Mouse (Mus musculus): ENCODE measurements at regions not wholly inside any gene's neighbourhood (a gene's known extent, or its start where the extent isn't known, plus 50 kb on each side); places are given as distances from the start of the nearest gene placed in this dataset.

DNA sequence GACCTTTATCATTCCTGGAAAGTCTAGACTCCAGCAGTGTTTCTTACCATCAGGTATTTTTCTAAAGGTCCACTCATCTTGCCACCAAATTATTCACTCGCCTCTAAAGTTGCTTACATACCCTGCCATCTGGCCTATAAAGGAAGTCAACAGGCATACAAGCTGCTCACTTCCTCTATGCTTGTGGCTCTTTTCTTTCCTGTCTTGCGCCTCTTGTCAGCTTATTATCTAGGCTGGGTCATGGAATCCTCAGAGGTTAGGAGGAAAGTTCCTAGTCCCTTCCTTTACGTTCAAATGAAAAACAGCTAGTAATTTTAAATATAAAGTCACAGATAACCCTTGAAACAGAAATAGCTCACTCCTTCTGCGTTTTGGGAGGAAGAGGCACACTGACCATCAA lies 97.9 kb downstream of the Lipi start:
- DNase-seq, result no peak

DNA sequence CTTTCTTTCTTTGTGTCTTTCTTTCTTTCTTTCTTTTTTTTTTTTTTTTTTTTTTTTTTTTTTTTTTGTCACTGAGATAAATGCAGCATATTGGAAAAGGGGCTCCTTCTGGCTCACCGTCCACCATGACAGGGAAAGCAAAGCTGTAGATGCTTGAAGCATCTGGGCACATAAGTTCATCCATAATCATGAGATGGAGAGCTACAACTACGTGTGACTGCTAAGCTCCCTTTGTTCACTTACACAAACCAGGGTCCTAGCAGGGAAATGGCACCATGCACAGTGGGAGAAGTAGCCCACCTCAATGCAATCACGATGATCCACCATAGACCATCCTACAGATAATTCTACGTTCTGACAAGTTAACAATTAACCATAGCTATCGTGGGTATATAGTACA lies 102.0 kb downstream of the Lipi start:
- DNase-seq, result no peak

DNA sequence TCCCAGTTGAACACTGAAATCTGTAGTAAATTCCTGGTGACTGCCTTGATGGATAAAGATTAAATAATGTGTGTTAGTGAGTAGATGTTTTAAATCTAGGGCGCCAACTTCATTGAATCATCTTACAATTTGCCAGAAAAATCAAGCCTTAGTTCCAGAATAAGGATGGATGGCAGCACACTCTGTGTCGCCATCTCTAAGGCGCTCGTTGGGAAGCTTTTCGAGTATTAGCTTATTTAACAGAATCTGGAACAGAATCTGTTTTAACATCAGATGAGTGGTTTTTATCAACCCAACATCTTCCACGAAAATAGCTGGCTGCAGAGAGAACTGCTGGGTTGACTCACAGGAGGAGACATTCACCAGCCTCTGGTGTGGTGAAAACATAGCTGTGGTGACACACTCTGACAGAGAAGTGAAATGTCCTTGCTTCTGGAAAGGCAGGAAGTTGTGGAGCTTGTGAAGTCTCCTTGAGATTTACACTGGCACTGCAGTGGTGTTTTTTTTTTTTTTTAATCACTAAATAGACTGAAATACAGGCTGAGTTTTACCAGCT lies 120.4 kb downstream of the Lipi start:
- no peak for DNase-seq

DNA sequence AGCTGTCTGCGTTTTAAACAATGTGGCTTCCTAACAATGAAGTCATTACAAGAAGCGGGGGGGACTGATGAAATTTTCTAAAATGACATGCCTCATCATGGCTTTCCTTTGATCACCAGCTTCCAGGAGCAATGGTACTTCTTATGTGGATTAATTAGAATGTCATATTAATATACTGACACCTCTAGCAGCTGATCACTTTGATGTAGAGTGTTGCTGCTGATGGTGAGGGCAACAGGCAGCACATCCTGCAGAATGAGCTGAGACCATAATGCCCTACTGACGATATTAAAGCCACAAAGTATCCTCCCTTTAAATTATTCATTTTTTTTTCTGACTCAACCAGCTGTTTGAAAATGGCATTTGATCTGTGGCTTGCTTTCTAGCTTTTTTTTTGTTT lies 123.7 kb downstream of the Lipi start:
- DNase-seq, result no peak

DNA sequence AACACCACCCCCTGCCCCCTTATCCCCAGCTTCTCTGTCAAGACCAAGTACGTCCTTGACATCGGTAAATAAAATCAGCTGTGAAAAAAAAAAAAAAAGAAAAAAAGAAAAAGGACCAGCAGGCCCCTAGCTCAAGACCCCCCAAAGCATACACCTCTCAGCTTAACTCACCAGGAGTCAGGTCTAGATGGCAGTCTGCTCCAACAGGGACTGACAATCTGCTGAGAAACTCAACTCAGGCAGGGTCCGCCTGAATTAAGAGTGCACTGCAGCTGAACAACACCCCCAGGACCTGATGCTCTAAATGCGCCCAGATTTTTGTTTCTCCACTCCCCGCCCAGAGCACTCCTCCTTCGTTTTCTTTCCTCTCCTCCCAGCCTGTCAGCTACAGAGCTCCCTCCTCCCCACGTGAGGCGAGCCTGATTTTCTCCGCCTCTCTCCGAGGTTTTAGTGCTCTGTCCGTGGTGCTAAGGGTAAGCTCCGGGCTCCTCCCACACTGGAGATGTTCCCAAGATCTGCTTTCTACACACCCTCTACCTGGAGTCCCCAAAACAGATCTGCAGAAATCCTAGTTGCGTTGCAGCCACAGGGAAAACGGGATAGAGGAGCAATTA lies 138.9 kb downstream of the Lipi start:
- peak in 1 of 2 experiments; percentile 16 for DNase-seq

DNA sequence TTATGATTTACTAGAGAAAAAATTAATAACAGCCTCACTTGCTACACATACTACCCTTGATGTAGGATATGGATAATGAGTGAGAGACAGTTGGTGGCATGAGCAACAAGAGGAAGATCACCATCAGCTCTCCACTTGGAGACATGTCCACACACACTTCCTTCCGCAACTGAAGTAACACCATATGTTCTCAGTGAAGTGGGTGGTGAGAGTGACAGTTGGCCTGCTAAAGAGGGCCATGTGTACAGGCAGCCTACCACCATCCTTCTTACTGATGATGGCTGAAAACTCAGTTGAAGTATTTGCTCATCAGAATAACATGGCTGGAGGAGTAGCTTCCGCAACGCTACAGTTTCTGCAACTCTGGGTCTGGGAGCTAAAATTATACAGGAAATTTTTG lies 146.6 kb downstream of the Lipi start:
- no peak for DNase-seq

DNA sequence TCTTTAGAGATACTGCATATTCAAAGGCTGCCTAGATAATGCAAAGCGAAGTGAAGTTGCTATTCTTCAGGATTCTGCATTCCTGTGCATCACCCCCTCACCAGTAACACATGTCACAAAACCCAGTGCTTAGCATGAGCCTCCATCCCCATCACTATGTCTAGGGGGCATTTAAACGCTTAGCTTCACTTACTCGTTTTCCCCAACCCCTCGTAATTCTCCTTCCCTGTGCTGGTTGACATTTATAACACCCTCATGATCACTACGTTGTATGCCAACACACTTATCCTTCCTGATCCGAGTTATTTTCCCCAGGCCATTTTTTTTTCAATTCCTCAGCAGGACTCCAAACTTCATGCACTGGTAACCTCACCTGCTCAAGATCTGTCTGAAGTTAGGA lies 152.6 kb downstream of the Lipi start:
- no peak for DNase-seq

DNA sequence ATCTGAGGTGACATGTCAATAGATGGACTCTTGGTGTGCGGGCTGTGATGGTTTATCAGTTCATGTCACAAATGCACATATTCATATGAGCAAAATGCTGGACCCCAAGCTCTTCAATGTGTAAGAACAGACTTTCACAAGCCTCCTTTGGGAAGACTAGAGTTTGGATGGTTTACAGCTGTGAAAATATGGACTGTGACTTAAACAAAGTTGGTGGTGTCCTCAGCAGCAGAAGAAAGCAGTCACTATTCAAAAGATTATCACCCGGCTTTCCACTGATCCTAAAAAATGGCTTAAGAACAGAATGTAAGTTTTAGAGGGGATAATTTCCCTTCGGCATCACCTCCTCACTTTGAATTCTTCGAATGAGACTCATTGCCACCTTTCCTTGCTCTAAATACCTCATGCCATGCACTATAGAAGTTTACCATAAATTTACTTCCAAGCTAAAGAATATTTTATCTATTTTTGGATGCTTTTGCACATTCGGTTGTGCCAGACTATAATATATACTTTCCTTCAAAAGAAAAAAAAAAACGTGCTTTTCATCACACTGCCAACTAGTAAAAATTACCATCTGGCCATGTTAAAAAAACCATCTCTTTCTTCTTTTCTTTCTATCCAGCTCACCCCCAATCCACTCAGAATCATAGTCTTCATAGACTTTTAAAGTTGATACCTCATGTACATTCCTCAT lies 201.2 kb downstream of the Lipi start:
- no peak for DNase-seq

DNA sequence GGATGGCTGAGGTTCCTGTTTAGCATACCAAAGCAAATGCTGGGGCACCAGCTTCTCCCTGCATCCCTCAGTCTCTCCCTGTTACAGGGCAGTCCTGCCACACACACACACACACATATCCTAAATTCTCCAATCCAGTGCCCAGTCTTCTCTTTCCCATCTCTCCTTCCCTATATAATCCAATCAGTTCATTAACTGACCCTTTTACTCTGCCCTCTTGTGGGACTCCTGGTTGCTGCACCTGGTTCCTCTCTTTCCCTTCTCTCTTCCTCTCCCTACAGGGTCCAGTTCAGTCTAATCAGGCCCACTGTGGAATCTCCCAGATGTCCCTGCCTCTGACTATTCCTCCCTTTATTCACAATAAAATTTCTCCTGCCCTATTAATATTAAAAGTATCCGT lies 204.7 kb downstream of the Lipi start:
- no peak for DNase-seq

DNA sequence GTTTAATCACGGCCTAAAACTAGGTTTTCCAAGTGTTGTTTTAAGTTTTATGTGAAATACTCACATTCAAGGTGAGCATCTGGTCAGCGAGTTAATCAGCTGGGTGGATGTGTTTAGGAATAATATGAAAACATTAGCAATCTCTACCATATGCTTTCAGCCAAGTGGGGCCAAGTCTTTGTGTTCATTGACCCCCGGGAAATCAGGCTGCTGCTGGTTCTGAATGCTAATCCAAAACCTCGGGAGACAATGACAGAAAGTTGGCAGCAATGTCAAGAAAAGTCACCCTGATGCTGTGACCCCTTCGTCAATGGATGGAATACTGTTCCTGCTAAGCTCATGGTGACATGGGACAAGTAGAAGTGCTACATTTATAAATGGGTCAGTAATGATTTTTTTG lies 216.2 kb downstream of the Lipi start:
- DNase-seq, result no peak

DNA sequence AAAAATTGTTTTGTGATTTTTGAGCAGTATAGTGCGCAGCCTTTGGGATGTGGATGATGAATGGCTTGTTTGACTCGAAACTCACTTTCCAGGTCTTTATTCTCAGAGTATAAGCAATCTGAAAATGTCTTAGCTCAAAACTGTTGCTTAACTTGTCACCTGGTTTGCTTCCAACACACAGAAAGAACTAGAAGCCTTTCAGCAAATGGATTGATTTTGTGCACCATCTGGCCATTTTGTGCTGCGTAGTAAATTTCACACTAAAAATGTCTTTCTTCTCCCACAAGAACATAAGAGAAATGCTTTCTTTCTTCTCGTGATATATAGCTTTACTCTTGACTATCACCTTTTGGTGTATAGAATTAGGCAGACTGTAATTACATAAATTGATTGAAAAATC lies 219.1 kb downstream of the Lipi start:
- DNase-seq, result no peak

DNA sequence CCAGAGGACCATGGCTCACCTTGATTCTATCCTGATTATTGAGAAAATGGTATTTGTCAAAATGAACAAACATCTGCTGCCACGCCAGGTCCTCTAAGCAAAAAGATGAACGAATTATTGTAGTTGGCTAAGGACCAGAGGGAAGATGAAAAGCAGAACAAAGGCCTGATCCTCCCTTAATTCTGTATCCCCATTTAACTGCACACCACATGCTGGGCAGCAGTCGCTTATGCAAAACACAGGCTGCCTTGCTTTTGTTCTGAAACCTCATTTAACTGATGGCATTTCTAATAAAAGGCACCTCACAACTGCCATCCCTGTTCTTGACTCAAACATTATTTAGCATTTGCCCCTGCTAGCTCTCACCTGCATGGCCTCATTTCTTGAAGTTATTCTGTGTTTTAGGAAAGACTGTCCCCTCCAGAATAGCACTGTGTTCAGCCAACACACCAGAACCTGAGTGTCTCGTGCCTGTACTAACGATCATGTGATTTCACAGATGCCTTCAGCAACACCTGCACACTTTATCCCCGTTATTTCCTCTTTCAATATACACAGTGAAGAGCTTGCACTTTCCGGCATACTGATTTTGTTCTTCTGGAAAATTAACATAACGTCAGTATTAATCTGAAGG lies 220.4 kb downstream of the Lipi start:
- DNase-seq, result no peak

DNA sequence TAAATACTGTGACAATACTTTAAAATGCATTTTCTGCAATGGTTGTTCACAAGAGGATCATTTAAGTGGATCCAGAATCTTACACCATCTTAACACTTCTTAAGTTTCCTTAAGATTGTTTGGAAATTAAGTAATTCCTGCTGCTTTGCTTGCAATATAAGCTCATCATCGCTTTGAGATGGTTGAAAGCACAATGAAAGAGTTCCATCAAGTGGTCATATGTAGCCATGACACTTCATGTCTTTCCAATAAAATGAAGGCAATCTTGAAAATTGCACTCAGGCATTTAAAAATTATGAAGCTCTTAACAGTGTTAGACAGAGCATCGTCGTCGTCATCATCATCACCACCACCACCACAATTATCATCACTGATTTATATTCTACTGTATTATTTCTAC lies 223.8 kb downstream of the Lipi start:
- DNase-seq, result no peak

DNA sequence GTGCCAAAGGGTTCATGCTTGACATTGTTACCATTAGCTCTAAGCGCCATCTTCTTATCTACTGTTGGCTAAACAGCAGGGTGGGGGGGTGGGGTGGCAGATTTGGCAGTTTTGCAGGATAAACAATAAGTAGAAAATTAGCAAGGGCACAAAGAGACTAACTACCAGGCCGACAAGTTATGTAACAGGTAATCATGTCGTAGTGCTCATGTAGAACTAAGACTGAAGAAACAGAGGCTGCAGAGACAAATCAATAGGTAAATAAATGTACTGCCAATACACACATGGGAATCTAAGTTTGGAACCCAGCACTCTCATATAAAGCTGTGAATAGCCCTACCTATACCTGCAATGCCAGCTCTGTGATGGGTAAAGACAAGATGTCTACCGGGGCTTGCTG lies 225.1 kb downstream of the Lipi start:
- DNase-seq, result no peak

DNA sequence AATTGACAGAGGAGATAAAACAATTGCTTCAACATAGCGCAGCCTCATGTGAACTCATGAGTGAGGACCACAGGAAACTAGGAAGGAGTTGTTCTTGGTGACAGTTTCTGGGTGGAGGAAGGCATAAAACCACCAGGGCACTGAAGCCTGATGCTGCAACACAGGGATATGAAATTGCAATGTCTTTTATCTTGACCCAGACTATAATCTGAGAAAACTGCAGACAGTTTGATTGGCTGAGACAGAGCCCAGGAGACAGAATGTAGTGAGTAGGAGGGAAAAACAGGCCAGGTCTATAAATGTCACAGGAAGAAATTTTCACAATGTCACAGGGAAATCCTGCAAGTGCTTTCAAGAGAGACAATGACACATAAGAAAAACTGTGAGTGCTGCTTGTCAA lies 232.5 kb downstream of the Lipi start:
- DNase-seq, result no peak

DNA sequence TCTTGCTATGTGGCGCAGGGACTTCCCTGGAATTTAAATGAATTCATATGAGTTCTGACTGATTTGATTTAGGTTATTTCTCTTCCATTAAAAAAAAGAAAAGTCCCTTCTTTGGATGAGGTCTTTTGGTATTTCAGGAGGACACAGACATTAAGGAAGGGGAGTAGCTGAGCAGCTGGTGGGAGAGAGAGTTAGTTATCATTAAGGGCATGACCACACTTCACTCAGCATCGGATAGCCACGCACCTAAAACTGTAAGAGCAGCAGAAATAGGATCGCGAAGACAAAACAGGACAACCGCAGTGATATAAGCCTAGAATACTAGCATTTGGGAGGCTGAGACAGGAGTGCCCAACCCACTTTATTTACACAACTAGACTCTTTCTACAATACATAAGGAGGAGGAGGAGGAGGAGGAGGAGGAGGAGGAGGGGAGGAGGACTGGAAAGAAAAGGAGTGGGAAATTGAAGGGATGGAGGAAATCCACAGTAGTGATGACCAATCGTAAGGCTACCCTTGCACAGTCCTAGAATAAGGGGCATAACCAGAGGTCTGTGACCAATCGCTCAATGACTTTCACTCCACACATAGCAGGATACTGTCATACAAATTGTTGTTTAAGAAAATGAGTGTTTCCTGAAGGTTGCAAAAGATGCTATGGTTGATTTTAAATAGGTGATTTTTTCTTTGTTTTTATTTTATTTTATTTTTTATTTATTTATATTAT lies 241.5 kb downstream of the Lipi start:
- DNase-seq, result no peak

DNA sequence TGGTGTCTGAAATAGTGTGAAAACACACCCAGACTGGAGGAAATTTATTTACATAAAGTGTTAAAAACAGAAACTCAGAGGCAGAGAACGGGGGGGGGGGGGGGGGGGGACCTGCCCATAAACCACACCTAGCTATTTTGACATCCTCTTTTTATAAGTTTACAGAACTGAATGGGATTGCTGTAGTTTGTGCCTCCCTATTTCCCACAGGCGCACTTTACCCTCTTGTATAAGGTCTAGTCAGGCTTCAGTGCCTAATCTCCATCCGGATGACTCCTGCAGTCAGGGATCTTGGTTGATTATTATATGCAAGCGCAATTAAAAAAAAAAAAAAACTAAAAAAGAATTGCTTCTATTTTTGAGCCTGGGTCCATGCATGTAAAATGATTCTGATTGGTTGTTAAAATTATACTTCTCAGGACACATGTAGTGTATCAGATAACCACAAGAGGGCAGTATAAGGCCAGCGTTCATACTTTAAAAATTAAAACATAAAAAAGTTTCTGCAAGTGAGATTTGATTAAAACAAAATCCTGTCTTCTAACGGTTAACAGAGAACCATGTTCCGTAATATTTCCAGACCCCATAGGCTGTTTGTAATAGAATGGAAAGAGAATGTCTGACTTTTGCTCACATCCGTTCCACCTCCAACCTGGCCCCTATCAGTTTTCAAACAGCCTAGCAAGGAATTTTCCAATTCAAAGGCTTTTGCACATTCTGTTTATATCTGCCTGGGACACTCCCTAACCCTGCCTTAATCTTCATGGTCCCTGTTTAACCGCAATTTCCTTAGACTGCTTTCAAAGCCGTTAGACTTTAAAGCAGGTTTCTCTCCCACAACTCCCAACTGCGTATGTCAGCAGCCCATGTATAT lies 242.6 kb downstream of the Lipi start:
- no peak for DNase-seq

DNA sequence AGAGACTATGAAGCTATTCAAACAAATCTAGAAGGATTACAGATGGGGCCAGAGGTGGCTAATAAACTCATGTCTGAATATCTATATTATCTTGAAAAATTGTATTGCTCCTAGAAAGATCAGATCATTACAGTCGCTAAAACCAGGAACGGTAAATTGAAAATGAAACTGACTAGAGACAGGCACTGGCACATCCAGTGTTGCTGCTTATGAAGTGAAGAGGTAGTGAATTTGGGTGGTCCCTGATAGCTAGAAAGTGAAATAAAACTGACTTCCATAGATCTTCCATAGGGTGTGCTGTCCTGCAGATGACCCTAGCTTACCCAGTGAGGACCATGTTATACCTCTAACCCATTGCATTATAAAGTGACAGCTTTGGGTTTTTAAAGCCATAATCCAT lies 251.6 kb downstream of the Lipi start:
- DNase-seq, result no peak

DNA sequence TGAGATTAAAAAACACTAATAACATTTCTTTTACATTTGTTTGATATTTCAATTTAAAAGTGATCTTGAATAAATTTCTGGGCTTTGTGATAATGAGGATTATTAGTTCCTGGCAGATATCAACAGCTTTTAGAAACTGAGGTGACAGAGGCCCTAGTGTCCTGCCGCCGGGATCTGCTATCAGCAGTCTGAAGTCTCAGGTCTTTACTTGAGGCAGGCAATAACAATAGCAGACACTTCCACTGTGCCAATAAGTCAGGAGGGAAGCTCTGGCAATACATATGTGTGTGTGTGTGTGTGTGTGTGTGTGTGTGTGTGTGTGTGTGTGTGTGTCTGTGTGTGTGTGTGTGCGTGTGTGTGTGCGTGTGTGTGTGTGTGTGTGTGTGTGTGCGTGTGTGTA lies 252.1 kb downstream of the Lipi start:
- DNase-seq, result no peak

DNA sequence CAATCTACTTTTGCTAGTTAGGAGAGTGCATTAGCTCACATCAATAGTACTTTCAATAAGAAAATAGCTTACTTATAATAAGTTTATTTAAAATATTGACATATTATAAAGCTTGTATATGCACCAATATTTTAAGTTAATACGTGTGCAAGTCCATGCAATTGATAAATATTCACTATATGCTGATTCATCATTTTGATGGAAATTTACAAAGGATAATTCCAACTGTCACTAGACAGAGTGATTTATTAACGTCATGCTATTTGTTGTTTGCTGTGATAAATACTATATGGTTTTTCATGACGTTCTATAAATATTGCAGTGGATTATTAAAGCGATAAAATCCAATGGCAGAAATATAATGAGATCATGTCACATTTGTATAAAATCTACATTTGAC lies 253.0 kb downstream of the Lipi start:
- no peak for DNase-seq

DNA sequence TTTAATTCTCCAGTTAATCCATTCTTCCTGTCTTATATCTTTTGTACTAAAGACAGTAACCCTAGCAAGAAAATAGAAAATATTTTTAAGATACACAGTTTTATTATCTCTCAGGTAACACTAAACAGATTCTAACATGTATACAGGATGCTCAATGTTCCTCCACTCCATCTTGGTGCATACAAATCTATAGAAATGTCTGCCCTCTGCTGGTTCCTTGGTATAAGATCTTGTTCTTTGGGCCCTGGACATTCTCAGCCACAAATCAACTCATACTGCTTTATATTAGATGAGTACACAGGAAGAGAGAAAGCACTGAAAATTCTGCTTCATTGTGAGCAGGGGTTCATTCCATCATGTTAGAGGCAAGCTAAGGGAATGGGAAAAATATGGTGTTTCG lies 260.6 kb downstream of the Lipi start:
- no peak for DNase-seq

DNA sequence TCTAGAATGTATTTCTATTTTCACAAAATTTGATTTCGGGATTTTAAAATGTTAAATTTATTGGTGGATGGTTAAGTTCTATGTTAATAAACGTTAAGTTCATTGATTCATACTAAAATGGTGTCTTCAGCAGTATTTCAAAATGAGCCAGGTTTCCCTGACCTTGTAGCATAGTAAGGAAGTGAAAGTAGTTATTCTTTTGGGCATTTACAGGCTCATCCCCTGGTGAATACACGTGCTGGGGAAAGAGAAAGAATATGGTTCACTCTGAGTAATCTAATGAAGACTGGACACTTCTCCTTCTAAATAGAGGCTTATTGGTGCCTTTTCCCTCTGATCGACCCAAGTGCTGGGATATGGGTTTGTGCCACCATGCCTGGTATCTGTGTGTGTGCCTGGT lies 281.1 kb downstream of the Lipi start:
- DNase-seq, result no peak

DNA sequence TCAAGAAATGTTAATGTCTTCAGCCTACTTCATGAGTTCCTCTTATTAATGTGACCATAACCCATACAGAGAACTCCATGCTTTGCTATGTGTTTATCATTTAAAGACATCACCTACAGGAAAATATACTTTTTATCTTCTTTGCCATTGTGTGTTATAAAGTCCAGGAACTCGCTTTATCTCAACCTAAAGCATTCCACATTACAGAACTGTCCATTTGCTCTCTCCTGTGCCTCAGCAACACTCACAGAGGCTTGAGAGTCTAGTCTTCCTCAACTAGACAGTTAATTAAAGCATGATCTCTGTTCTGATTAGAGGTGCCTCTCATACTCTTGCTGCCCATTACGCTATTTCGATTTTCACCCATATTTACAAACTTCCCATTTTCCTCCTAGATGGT lies 288.4 kb downstream of the Lipi start:
- no peak for DNase-seq
